Mouse (Mus musculus) CH12.LX (cell line): Measurements from ENCODE around the gene Acyp2. TPM values are rescaled to one million over a fixed set of nuclear protein-coding genes. Genes with fewer than 3 reads are reported as not detected.

ENCODE experiments used
- DNase-seq: peaks from one replicate; pipeline ENCODE4 v3.0.0-alpha.2; 2013; ENCODE audit errors: extremely low read depth
- H3K27ac ChIP-seq: 2 replicates; pipeline ENCODE4 v1.5.1; 2012; ENCODE audit warnings: low read depth, mild to moderate bottlenecking, control low read depth, moderate library complexity; ENCODE audit not compliant: insufficient read depth
- H3K27me3 ChIP-seq: replicated peaks from 2 replicates; pipeline ENCODE3; 2012; ENCODE audit warnings: inconsistent platforms
- H3K36me3 ChIP-seq, 2 experiments: replicated peaks in 1 of 2; 2 replicates each; pipeline versions ENCODE3 to v1.6.1; 2012; ENCODE audit warnings: inconsistent platforms in 1 of 2, low read length in 1 of 2, mild to moderate bottlenecking in 1 of 2, mixed read lengths in 1 of 2, moderate library complexity in 1 of 2; ENCODE audit not compliant: control insufficient read depth in 1 of 2, insufficient read depth in 1 of 2
- H3K4me1 ChIP-seq, 2 experiments: 2 replicates each; pipeline ENCODE4 v1.6.1; 2012; ENCODE audit warnings: inconsistent platforms in 1 of 2, moderate library complexity in 1 of 2; ENCODE audit not compliant: insufficient read depth in 2 of 2, control insufficient read depth in 1 of 2
- H3K4me2 ChIP-seq: 2 replicates; pipeline ENCODE4 v1.6.1; 2012; ENCODE audit warnings: low read depth, mild to moderate bottlenecking, control low read depth; ENCODE audit not compliant: poor library complexity, insufficient read depth, severe bottlenecking
- H3K4me3 ChIP-seq, 3 experiments: fragments of 150-350 bp in 1 of 3; sonication (generic) in 1 of 3; replicated peaks in 1 of 3; 2 replicates each; pipeline versions ENCODE3 to v1.5.1; 2011 to 2012; ENCODE audit warnings: low read depth in 2 of 3, low read length in 2 of 3, mild to moderate bottlenecking in 2 of 3, moderate library complexity in 2 of 3, control low read depth in 1 of 3, improper control_type of control experiment in 1 of 3, inconsistent platforms in 1 of 3, mixed read lengths in 1 of 3; ENCODE audit not compliant: poor library complexity in 1 of 3
- H3K79me2 ChIP-seq: replicated peaks from 2 replicates; pipeline ENCODE4 v1.6.1; 2012; ENCODE audit warnings: mild to moderate bottlenecking, moderate library complexity; ENCODE audit not compliant: control insufficient read depth, poor library complexity, insufficient read depth, severe bottlenecking; ENCODE audit errors: extremely low read depth
- H3K9ac ChIP-seq: 2 replicates; pipeline ENCODE4 v1.6.1; 2012; ENCODE audit warnings: low read depth, mild to moderate bottlenecking, control low read depth, moderate library complexity; ENCODE audit not compliant: insufficient read depth
- H3K9me3 ChIP-seq: replicated peaks from 2 replicates; pipeline ENCODE3; 2012; ENCODE audit warnings: low read length, inconsistent platforms, mixed read lengths
- CHD1 ChIP-seq: IDR thresholded peaks from 2 replicates; pipeline ENCODE4 v1.6.1; 2012; ENCODE audit warnings: low read depth, low read length, improper control_type of control experiment, inconsistent platforms
- CTCF ChIP-seq, 2 experiments: IDR thresholded peaks in 1 of 2; conservative IDR thresholded peaks in 1 of 2; 2 replicates each; pipeline ENCODE4 v1.5.1; 2011 to 2012; ENCODE audit warnings: low read depth in 2 of 2, low read length in 2 of 2, improper control_type of control experiment in 1 of 2, inconsistent platforms in 1 of 2, mild to moderate bottlenecking in 1 of 2, moderate library complexity in 1 of 2
- E2F4 ChIP-seq: IDR thresholded peaks from 2 replicates; pipeline ENCODE4 v1.6.1; 2011; ENCODE audit warnings: low read depth, low read length, improper control_type of control experiment; ENCODE audit not compliant: insufficient replicate concordance
- ELF1 ChIP-seq: IDR thresholded peaks from 2 replicates; pipeline ENCODE4 v1.6.1; 2014; ENCODE audit warnings: low read depth, mild to moderate bottlenecking, inconsistent platforms, low read length, improper control_type of control experiment
- ETS1 ChIP-seq: conservative IDR thresholded peaks from 2 replicates; pipeline ENCODE4 v1.6.1; 2012; ENCODE audit warnings: low read depth, mild to moderate bottlenecking, inconsistent platforms, low read length, improper control_type of control experiment, moderate library complexity
- HCFC1 ChIP-seq: IDR thresholded peaks from 2 replicates; pipeline ENCODE4 v1.6.1; 2012; ENCODE audit warnings: low read depth, mild to moderate bottlenecking, inconsistent platforms, low read length, improper control_type of control experiment
- JUND ChIP-seq: conservative IDR thresholded peaks from 2 replicates; pipeline ENCODE4 v1.6.1; 2011; ENCODE audit warnings: low read depth, low read length, improper control_type of control experiment
- MAFK ChIP-seq: IDR thresholded peaks from 2 replicates; pipeline ENCODE4 v1.6.1; 2011; ENCODE audit warnings: low read length, improper control_type of control experiment; ENCODE audit not compliant: insufficient replicate concordance
- MAX ChIP-seq: IDR thresholded peaks from 2 replicates; pipeline ENCODE4 v1.6.1; 2011; ENCODE audit warnings: low read length, improper control_type of control experiment
- MEF2A ChIP-seq: IDR thresholded peaks from 2 replicates; pipeline ENCODE4 v1.6.1; 2014; ENCODE audit warnings: low read depth, mild to moderate bottlenecking, inconsistent platforms, low read length, improper control_type of control experiment, borderline replicate concordance
- MXI1 ChIP-seq: IDR thresholded peaks from 2 replicates; pipeline ENCODE4 v1.6.1; 2011; ENCODE audit warnings: mild to moderate bottlenecking, low read depth, low read length, improper control_type of control experiment
- MYC ChIP-seq: IDR thresholded peaks from 2 replicates; pipeline ENCODE4 v1.6.1; 2011; ENCODE audit warnings: low read depth, mild to moderate bottlenecking, improper control_type of control experiment, low read length
- NELFE ChIP-seq: IDR thresholded peaks from 2 replicates; pipeline ENCODE4 v1.6.1; 2011; ENCODE audit warnings: low read depth, low read length, improper control_type of control experiment
- PAX5 ChIP-seq: IDR thresholded peaks from 2 replicates; pipeline ENCODE4 v1.6.1; 2012; ENCODE audit warnings: low read length, inconsistent platforms, mixed read lengths
- POLR2A ChIP-seq: IDR thresholded peaks from 2 replicates; pipeline ENCODE4 v1.6.1; 2011; ENCODE audit warnings: low read depth, mild to moderate bottlenecking, improper control_type of control experiment, low read length
- POLR2AphosphoS2 ChIP-seq: IDR thresholded peaks from 2 replicates; pipeline ENCODE4 v1.6.1; 2011; ENCODE audit warnings: low read depth, low read length, improper control_type of control experiment
- RAD21 ChIP-seq: IDR thresholded peaks from 2 replicates; pipeline ENCODE4 v1.6.1; 2011; ENCODE audit warnings: low read depth, mild to moderate bottlenecking, low read length, improper control_type of control experiment, moderate library complexity
- TBP ChIP-seq: conservative IDR thresholded peaks from 2 replicates; pipeline ENCODE4 v1.6.1; 2011; ENCODE audit warnings: low read depth, low read length, improper control_type of control experiment
- TCF12 ChIP-seq: IDR thresholded peaks from 2 replicates; pipeline ENCODE4 v1.6.1; 2014; ENCODE audit warnings: low read depth, mild to moderate bottlenecking, inconsistent platforms, low read length, improper control_type of control experiment
- USF1 ChIP-seq: IDR thresholded peaks from 2 replicates; pipeline ENCODE4 v1.6.1; 2014; ENCODE audit warnings: low read depth, mild to moderate bottlenecking, inconsistent platforms, low read length, improper control_type of control experiment
- USF2 ChIP-seq: conservative IDR thresholded peaks from 2 replicates; pipeline ENCODE4 v1.6.1; 2011; ENCODE audit warnings: low read depth, low read length, improper control_type of control experiment
- ZC3H11A ChIP-seq: IDR thresholded peaks from 2 replicates; pipeline ENCODE4 v1.6.1; 2012; ENCODE audit warnings: low read depth, mild to moderate bottlenecking, inconsistent platforms, low read length, improper control_type of control experiment
- ZKSCAN1 ChIP-seq: IDR thresholded peaks from 2 replicates; pipeline ENCODE4 v1.6.1; 2012; ENCODE audit warnings: low read depth, inconsistent platforms, low read length, improper control_type of control experiment, borderline replicate concordance
- ZNF384 ChIP-seq: IDR thresholded peaks from 2 replicates; pipeline ENCODE4 v1.6.1; 2012; ENCODE audit warnings: low read depth, low read length, improper control_type of control experiment, inconsistent platforms
- dilution Hi-C: fragments of 300-500 bp; cut with MboI; formaldehyde crosslinking; loops from 2 replicates; pipeline ENCODE4 v1.14.3; 2020; ENCODE audit warnings: low sequenced_read_pairs; ENCODE audit not compliant: extremely low pct_unique_long_range_greater_than_20kb, extremely low pct_ligation_motif_present
- in situ Hi-C: fragments of 300-500 bp; cut with MboI; formaldehyde crosslinking; loops from 3 replicates; pipeline ENCODE4 v1.14.3; 2019; ENCODE audit warnings: low sequenced_read_pairs, low pct_ligation_motif_present, low pct_unique_long_range_greater_than_20kb, mixed read lengths
- polyA plus RNA-seq: library from polyadenylated mRNA; unstranded; fragments of >175 nt; gene quantifications from 2 replicates; pipeline ENCODE4 v1.2.1, GENCODE M21; 2012; ENCODE audit warnings: low read depth; ENCODE audit not compliant: insufficient read length
- total RNA-seq, 2 experiments: library from RNA; depleted of rRNA; stranded (reverse); fragments of 300-350 nt in 1 of 2; fragments of >200 nt in 1 of 2; gene quantifications; 2 replicates each; pipeline ENCODE4 v1.2.3; 2012 to 2014

Acyp2 gene
- total and polyA plus RNA-seq, 3 experiments, result 0.17 to 3.1 (median 1.7) TPM

DNA sequence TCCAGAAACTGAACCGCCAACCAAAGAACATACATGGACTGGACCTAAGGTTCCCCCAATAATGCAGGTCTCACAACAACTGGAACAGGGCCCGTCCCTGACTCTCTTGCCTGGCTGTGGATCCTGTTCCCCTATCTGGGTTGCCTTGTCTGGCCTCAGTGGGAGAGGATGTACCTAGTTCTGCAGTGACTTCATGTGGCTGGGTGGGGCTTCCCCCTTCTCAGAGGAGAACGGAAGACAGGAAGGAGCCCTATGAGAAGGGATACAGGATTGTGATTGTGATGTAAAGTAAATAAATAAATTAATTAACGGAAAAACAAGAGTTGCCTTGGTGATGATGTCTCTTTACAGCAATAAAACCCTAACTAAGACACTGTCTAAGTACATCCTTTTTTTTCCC, 6.7 kb upstream of the Acyp2 start:
- no peak overlapping the region for H3K9ac ChIP-seq
- peaks cover 0 to 7% of the 10 kb centered on the region in 2 experiments; a peak in 2 of 4 replicates for H3K4me1 ChIP-seq
- no peak overlapping the region for H3K4me3 ChIP-seq
- no peak overlapping the region for H3K27ac ChIP-seq
- no peak overlapping the region for H3K4me2 ChIP-seq
- dilution Hi-C loops (no loop called here), in situ Hi-C loops (loop anchor here (5.0 to 25.0 kb wide), 2 partner anchors 424 to 544 kb away; no protein-coding TSS in a partner anchor)
- DNase-seq, result peak; percentile 23
- H3K79me2 ChIP-seq, result no peaks in the 10 kb centered on the region
- H3K9me3 ChIP-seq, result no peaks in the 10 kb centered on the region
- no peaks in the 10 kb centered on the region for H3K27me3 ChIP-seq
- H3K36me3 ChIP-seq, result no peaks in the 10 kb centered on the region
- TF ChIP-seq ZNF384, result no peak
- TF ChIP-seq ETS1, result no peak
- no peak for TF ChIP-seq HCFC1
- TF ChIP-seq ZC3H11A, result no peak
- no peak for TF ChIP-seq USF1
- TF ChIP-seq MXI1, result no peak
- no peak for TF ChIP-seq ELF1
- TF ChIP-seq POLR2A, result no peak
- no peak for TF ChIP-seq E2F4
- TF ChIP-seq CTCF (conservative IDR thresholded peaks at IDR 0.05 in 1 of 2, IDR thresholded peaks at IDR 0.05 in 1 of 2; ENCODE audit: low read depth in 2 of 2, low read length in 2 of 2), result no peak
- TF ChIP-seq USF2, result no peak
- no peak for TF ChIP-seq JUND
- TF ChIP-seq NELFE, result no peak
- TF ChIP-seq CHD1, result no peak
- no peak for TF ChIP-seq MYC
- TF ChIP-seq TBP, result no peak

DNA sequence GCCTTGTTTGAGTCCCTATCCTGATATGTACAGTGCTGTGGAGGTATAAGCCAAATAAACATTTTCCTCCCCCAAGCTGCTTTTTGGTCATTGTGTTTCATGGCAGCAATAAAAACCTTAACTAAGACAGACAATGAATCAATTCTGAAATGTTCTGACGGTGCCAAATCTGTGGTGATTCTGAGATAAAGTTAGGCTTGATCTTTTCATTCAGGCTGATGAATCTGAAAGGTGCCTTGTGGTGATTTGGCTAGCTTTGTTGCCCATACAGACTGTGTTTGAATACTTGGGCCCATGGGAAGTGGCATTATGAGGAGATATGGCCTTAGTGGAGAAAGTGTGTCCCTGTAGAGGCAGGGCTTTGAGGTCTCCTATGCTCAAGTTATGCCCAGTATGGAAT, 1.0 kb upstream of the Acyp2 start:
- in situ Hi-C loops, result loop anchor here (25.0 kb wide), 1 partner anchor 538 kb away; no protein-coding TSS in a partner anchor
- no peaks in the 10 kb centered on the region for H3K79me2 ChIP-seq
- H3K27me3 ChIP-seq, result no peaks in the 10 kb centered on the region
- H3K27ac ChIP-seq, result no peak overlapping the region
- H3K9ac ChIP-seq, result no peak overlapping the region
- H3K36me3 ChIP-seq, result no peaks in the 10 kb centered on the region
- TF ChIP-seq POLR2AphosphoS2, result no peak
- no peak for TF ChIP-seq JUND
- no peak for TF ChIP-seq MAFK
- no peak for TF ChIP-seq ZKSCAN1
- no peak for TF ChIP-seq ELF1
- no peak for TF ChIP-seq PAX5
- TF ChIP-seq POLR2A, result no peak
- TF ChIP-seq TCF12, result no peak
- no peak for TF ChIP-seq RAD21
- no peak for TF ChIP-seq MEF2A
- TF ChIP-seq USF2, result no peak
- TF ChIP-seq CHD1, result no peak
- no peak for TF ChIP-seq MAX
- TF ChIP-seq TBP, result no peak
- dilution Hi-C loops, result no loop called here
- peaks cover 2% of the 10 kb centered on the region for H3K9me3 ChIP-seq
- DNase-seq, result no peak
- H3K4me2 ChIP-seq, result no peak overlapping the region
- no peaks in the 10 kb centered on the region for H3K4me1 ChIP-seq
- H3K4me3 ChIP-seq, result no peak overlapping the region
